Mouse (Mus musculus): ENCODE measurements around the gene Rprd2.

DNA sequence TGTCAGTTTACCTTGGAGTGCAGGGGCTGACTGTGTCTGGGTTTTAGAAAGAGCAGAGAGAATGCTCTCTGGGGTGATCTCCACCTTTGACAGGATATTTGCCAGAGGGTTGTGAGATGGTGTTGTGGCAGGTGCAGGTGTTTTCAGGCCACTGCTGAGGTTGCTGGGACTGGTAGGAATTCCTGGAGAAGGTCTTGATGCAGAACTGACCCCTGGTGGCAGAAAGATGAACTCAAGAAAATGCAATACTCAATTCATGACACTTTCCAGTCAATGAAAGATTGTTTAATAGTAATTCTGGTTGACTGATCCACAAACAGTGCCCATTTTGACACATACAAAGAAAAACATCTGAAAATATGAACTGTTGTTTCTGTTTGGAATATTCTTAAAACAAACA lies 46.7 kb downstream of the Rprd2 start:
- TF ChIP-seq CTCF (IDR thresholded peaks at IDR 0.05; ENCODE audit: borderline replicate concordance, control insufficient read depth, extremely low read depth, insufficient read depth, low read length, poor library complexity) (peak; percentile 37; the same call in 1 of the 2 replicates), POLR2A (IDR thresholded peaks at IDR 0.05; ENCODE audit: control insufficient read depth, extremely low read depth, insufficient read depth, low read length, poor library complexity) (no peak)

All from thymus, adult 2 months (tissue).